Mouse (Mus musculus) heart, adult 2 months (tissue): Measurements from ENCODE around the gene Reln. TPM values are rescaled to one million over a fixed set of nuclear protein-coding genes. Genes with fewer than 3 reads are reported as not detected.

Experiments used
- DNase-seq, 2 experiments: peaks; one replicate each; pipeline ENCODE4 v3.0.0; 2021
- H3K27ac ChIP-seq: fragments of 200-600 bp; 2 replicates; pipeline ENCODE4 v1.8.1; 2022
- H3K27me3 ChIP-seq: fragments of 200-500 bp; 2 replicates; pipeline ENCODE4 v1.6.1; 2012; ENCODE audit warnings: mild to moderate bottlenecking, low read length, inconsistent platforms, mixed read lengths; ENCODE audit not compliant: control insufficient read depth, insufficient read depth
- H3K36me3 ChIP-seq: fragments of 200-500 bp; 2 replicates; pipeline ENCODE4 v1.6.1; 2012; ENCODE audit warnings: low read length, inconsistent platforms; ENCODE audit not compliant: control insufficient read depth, insufficient read depth
- H3K4me1 ChIP-seq: fragments of 200-500 bp; 2 replicates; pipeline ENCODE4 v1.6.1; 2011; ENCODE audit warnings: low read length; ENCODE audit not compliant: control insufficient read depth, insufficient read depth
- H3K4me3 ChIP-seq: fragments of 200-600 bp; 2 replicates; pipeline ENCODE4 v1.8.1; 2022
- H3K79me2 ChIP-seq: fragments of 200-500 bp; replicated peaks from 2 replicates; pipeline ENCODE4 v1.6.1; 2012; ENCODE audit warnings: mild to moderate bottlenecking, inconsistent platforms, low read length, moderate library complexity, mixed read lengths; ENCODE audit not compliant: control insufficient read depth, insufficient read depth
- H3K9ac ChIP-seq: fragments of 200-500 bp; 2 replicates; pipeline ENCODE4 v1.6.1; 2012; ENCODE audit warnings: low read depth, mild to moderate bottlenecking, control low read depth, inconsistent platforms, low read length, mixed read lengths
- CTCF ChIP-seq: fragments of 200-600 bp; IDR thresholded peaks from 2 replicates; pipeline ENCODE4 v1.8.1; 2022; ENCODE audit warnings: antibody characterized with exemption, mild to moderate bottlenecking, moderate library complexity
- EP300 ChIP-seq: fragments of 200-500 bp; IDR thresholded peaks from 2 replicates; pipeline ENCODE4 v1.6.1; 2011; ENCODE audit warnings: low read depth, low read length, control low read depth; ENCODE audit not compliant: insufficient read depth
- POLR2A ChIP-seq: fragments of 200-500 bp; IDR thresholded peaks from 2 replicates; pipeline ENCODE4 v1.6.1; 2011; ENCODE audit warnings: mild to moderate bottlenecking, low read depth, low read length, control low read depth; ENCODE audit not compliant: insufficient read depth
- WGBS: fragments of 180-500 bp; shearing (Covaris S2); methylation state at CpG from one replicate; pipeline ENCODE4 v1.1.7; 2018; 5-methylcytosine and 5-hydroxymethylcytosine counted together
- intact Hi-C: fragments of 180-260 bp; cut with DNase I; formaldehyde crosslinking; loops from one replicate; pipeline ENCODE4 v1.15.1; 2025
- polyA plus RNA-seq: library from polyadenylated mRNA; depleted of rRNA; stranded (reverse); fragments of >200 nt; gene quantifications from 2 replicates; pipeline ENCODE4 v1.2.3, GENCODE M21; 2012
- total RNA-seq, 2 experiments: library from RNA; stranded (reverse); gene quantifications; 2 replicates each; pipeline ENCODE4 v1.2.3; 2021

Gene Reln
- total and polyA plus RNA-seq, 3 experiments = 2.6 to 4.0 (median 2.6) TPM

DNA sequence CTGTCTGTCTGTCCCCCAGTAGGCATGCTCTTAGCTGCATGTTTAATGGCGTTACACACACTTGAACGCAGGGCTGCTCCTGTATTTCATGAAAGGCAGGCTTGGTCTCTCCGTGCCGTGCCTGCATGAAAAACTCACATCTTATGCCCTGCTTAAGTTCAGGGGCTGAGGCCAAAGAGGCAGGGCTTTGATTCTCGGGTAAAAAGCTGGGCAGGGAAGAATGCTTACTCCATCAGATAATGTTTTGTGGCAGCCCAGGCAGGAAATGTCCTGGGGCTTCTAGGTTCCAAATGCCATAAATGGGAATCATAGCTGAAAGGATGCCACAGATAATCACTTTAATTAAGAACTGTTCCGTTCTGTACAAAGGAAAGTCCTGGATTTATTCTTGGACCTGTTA, 226.0 kb downstream of the Reln start:
- Histone ChIP-seq H3K4me1 (no peaks in the 10 kb centered on the region; the same call in 1 of the 2 replicates), H3K4me3 (no peak overlapping the region)
- WGBS = 51% methylated on average over 6 of the region's 6 CpGs

DNA sequence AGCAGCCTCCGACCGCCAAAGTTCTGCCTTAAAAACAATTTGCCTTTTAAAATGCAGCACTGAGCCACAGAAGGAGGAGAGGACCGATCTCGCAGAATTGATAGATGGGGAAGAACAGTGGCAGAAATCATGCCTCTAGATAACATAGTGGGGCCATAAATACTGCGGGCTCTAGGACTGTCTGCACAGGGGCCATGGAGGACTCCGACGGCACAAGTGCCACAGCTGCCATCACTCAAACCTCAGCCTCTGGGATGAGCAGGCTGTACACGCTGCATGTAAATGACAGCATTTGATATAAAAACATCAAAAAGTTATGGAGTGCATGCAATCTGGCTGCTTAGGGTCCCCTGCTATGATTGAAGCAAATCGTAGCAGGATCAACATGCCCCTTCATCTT, 227.6 kb downstream of the Reln start:
- H3K36me3 ChIP-seq = no peaks in the 10 kb centered on the region
- H3K27me3 ChIP-seq = no peaks in the 10 kb centered on the region
- DNase-seq = no peak
- WGBS = 62% methylated on average over 9 of the region's 9 CpGs
- no peak overlapping the region for H3K9ac ChIP-seq
- intact Hi-C loops = no loop called here
- no peaks in the 10 kb centered on the region for H3K79me2 ChIP-seq
- no peak overlapping the region for H3K4me3 ChIP-seq
- no peak for TF ChIP-seq EP300
- no peak for TF ChIP-seq CTCF
- no peak for TF ChIP-seq POLR2A
- H3K4me1 ChIP-seq = no peaks in the 10 kb centered on the region; the same call in 1 of the 2 replicates
- H3K27ac ChIP-seq = no peak overlapping the region

More for the DNA sequence above, 226.0 kb downstream of the Reln start:
- Histone ChIP-seq H3K27me3 (no peaks in the 10 kb centered on the region), H3K27ac (no peak overlapping the region), H3K9ac (no peak overlapping the region), H3K79me2 (no peaks in the 10 kb centered on the region), H3K36me3 (no peaks in the 10 kb centered on the region)
- no peak for TF ChIP-seq CTCF
- TF ChIP-seq EP300 = no peak
- no peak for TF ChIP-seq POLR2A
- DNase-seq = no peak
- intact Hi-C loops = no loop called here

DNA sequence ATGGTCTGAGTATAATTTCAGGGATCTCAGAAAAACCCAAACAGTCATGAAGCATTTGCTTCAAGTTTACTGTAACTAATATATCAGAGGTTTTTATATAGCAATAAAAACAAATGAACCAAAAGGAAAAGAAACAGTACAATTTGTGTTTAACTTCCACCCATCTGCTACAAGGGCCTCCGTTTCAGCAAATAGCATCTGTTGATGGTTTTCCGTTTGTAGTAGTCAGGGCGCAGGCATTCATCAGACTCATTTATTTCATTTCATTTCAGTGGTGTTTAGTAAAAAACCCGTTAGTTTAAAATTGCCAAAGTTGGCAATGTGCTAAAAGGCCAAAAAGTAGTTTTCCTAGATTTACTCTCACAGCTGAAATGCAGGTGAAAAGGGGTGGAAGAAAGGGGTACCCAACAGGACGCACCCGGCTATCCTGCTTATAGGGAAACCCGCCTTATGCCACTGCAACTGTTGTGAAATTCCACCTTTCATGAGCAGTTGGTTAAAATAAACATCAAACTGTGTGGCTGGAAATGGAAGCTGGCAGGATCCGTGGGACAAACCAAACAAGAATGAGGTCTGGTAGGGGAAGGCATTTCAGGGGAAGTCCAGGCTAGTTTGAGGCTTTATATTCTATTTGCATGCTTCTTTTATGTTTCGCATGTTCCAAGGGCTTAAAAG, 237.6 kb downstream of the Reln start:
- Histone ChIP-seq H3K79me2 (no peaks in the 10 kb centered on the region), H3K9ac (no peak overlapping the region), H3K36me3 (no peaks in the 10 kb centered on the region), H3K4me3 (no peak overlapping the region), H3K27me3 (no peaks in the 10 kb centered on the region), H3K27ac (no peak overlapping the region), H3K4me1 (no peaks in the 10 kb centered on the region)
- intact Hi-C loops = no loop called here
- WGBS = 81% methylated on average over 9 of the region's 9 CpGs
- no peak for DNase-seq
- TF ChIP-seq CTCF (no peak), POLR2A (no peak), EP300 (no peak)

DNA sequence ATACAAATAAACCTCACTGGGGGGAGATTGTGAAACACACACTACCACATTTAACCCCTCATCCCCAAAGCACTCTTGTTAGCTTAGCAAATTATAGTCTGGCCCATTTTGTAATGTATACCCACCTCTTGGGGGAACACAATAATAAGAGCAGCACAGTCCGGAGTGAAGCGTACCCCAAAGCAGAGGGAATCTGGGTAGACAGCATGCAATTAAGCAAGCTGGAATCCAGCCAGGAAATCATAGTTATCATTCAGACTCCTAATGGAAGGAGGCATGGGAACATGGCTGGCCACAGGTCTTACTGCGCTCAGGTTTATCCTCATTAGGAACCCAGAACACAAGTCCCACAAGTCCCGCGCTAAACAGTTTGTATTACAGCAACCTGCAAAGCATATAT, 249.5 kb downstream of the Reln start:
- TF ChIP-seq EP300 (no peak), CTCF (no peak), POLR2A (no peak)
- no peak overlapping the region for H3K27ac ChIP-seq
- H3K27me3 ChIP-seq = no peaks in the 10 kb centered on the region
- H3K4me1 ChIP-seq = no peaks in the 10 kb centered on the region
- H3K9ac ChIP-seq = no peak overlapping the region
- H3K79me2 ChIP-seq = no peaks in the 10 kb centered on the region
- intact Hi-C loops = no loop called here
- no peaks in the 10 kb centered on the region for H3K36me3 ChIP-seq
- no peak overlapping the region for H3K4me3 ChIP-seq
- WGBS = 94% methylated on average over 5 of the region's 5 CpGs
- DNase-seq = no peak

DNA sequence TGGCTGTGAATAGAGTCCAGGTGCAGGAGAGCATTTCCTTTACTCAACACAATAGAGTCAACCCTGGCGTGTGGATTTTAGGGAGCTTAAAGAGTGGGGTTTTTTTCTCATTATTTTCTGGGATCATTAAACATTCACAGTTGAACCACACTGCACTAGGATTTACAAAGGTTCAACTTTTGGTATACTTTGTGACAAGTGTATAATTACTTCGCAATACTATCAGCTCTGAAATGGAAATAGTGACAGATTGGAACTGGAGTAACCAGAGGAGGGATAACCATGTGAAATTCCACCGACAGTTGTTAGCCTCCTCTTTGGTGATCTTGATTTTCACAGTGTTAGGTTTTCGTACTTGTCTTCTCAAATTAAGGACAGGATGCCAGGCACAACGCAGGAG, 250.5 kb downstream of the Reln start:
- intact Hi-C loops = no loop called here
- H3K27me3 ChIP-seq = no peaks in the 10 kb centered on the region
- H3K36me3 ChIP-seq = no peaks in the 10 kb centered on the region
- WGBS = 77% methylated on average over 5 of the region's 5 CpGs
- H3K4me3 ChIP-seq = no peak overlapping the region
- no peak for DNase-seq
- H3K4me1 ChIP-seq = no peaks in the 10 kb centered on the region
- H3K79me2 ChIP-seq = no peaks in the 10 kb centered on the region
- H3K9ac ChIP-seq = no peak overlapping the region
- H3K27ac ChIP-seq = no peak overlapping the region
- no peak for TF ChIP-seq EP300

DNA sequence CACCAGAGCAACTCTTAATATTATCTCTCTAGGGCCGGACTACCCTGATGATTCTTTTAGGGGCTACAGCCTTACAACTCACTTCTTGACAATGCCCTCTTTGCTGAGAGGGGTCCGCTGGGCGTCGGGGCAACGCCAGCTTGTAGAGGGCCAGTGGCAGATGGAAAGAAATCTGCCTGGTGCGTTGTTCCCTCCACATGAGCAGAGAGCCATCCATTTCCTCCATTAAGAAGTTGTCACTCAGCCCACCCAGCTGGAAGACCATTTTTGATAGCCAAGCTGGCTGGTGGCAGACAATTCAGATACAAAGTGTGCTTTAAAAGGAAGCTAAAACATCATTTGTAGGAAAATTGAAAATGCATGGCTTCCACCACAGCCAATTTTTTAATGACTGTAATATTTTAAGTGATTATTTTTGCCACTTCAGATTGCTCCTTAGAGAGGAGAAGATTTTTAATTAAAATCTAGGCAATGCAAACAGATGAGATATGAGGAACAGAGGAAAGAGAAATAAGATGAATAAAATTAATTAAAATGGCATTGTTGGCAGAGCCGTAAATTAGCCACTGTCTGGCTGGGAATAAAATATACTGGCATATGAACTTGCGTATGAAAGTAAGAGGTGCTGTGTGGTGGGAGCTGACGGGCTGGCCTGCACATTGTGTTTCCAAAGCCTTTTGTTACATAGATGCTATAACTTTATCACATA, 251.2 kb downstream of the Reln start:
- no peaks in the 10 kb centered on the region for H3K79me2 ChIP-seq
- H3K4me3 ChIP-seq = no peak overlapping the region
- H3K27me3 ChIP-seq = no peaks in the 10 kb centered on the region
- intact Hi-C loops = no loop called here
- DNase-seq = no peak
- H3K27ac ChIP-seq = no peak overlapping the region
- no peaks in the 10 kb centered on the region for H3K36me3 ChIP-seq
- no peaks in the 10 kb centered on the region for H3K4me1 ChIP-seq
- 87% methylated on average over 9 of the region's 9 CpGs for WGBS
- no peak for TF ChIP-seq EP300
- no peak for TF ChIP-seq CTCF
- no peak for TF ChIP-seq POLR2A
- no peak overlapping the region for H3K9ac ChIP-seq
